Mouse (Mus musculus): ENCODE results near the gene Ttc4.

DNA sequence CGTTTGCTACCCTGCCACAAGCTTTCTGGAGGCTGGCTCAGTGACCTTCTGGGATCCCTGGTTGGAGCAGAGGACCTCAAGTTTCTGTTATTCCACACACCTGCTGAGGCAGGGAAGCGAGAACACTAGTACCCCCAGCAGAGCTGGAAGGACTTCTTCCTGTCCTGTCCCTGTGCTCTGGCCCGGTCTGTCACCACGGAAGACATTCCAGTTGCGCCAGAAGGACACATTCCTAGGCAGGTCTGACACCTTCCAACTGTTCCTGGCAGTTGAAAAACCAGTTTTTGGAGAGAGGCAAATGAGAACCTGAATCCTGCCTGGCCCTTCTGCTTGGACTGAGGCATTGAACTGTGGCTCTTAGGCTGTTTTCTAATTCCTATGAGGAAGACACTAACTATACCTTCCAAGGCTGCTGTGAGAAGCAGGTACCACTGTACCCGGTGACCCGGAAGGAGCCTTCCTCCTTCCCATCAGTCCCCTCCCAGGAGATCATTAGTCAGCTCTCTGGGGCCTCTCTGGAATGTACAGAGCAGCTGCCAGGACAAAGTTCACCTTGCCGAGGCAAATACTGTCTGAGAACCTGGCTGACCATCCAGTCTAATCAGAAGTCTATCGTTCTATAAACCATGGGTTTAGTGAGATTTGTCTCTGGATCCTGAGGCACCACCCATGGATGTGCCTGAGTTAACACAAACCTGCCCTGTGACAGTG, 49.9 kb downstream of the Ttc4 start:
- TF ChIP-seq CTCF (IDR thresholded peaks at IDR 0.05; ENCODE audit: control insufficient read depth, insufficient read depth, insufficient replicate concordance, low read depth, low read length): no peak
- TF ChIP-seq POLR2A (IDR thresholded peaks at IDR 0.05; ENCODE audit: control insufficient read depth, low read depth, low read length): no peak
